Mouse (Mus musculus): Measurements from ENCODE around the gene Hck.

- TF ChIP-seq CTCF (IDR thresholded peaks at IDR 0.05; ENCODE audit: borderline replicate concordance, extremely low read depth, insufficient read depth, insufficient read length): no peak
- TF ChIP-seq POLR2A (IDR thresholded peaks at IDR 0.05; ENCODE audit: borderline replicate concordance, extremely low read depth, insufficient read depth, insufficient read length, poor library complexity, severe bottlenecking): no peak
Observed at GRCm38 (mm10) chr2:153090551-153091165, 17.6 kb upstream of the Hck start.

All from brain, embryonic 14.5 days (tissue).